Mouse (Mus musculus): ENCODE data around the gene Trim42. TPM values are rescaled to one million over a fixed set of nuclear protein-coding genes. Genes with fewer than 3 reads are reported as not detected.

Gene Trim42
- polyA plus RNA-seq, 1 experiment from 2014 or later = not detected

GRCm38 (mm10) chr9:97311614-97312013 lies 58.1 kb downstream of the Trim42 start:
- no peak for ATAC-seq
- Histone ChIP-seq H3K4me1 (replicated peaks; ENCODE audit: control insufficient read depth, insufficient read depth, low read length) (no peaks in the 10 kb centered on the region), H3K27me3 (replicated peaks; ENCODE audit: control insufficient read depth, insufficient read depth, low read length) (no peaks in the 10 kb centered on the region), H3K4me3 (replicated peaks; ENCODE audit: low read length) (no peak overlapping the region), H3K4me2 (ENCODE audit: low read length) (no peak overlapping the region), H3K9me3 (ENCODE audit: control insufficient read depth, low read length) (no peaks in the 10 kb centered on the region), H3K36me3 (ENCODE audit: control insufficient read depth, insufficient read depth) (no peaks in the 10 kb centered on the region), H3K27ac (ENCODE audit: low read length) (no peak overlapping the region), H3K9ac (replicated peaks; ENCODE audit: low read depth, low read length) (no peak overlapping the region)
- 83% methylated on average over 7 of the region's 7 CpGs for WGBS

- H3K27me3 ChIP-seq (replicated peaks; ENCODE audit: control insufficient read depth, insufficient read depth, low read length) = no peaks in the 10 kb centered on the region
- no peak overlapping the region for H3K4me2 ChIP-seq (ENCODE audit: low read length)
- no peaks in the 10 kb centered on the region for H3K9me3 ChIP-seq (ENCODE audit: control insufficient read depth, low read length)
- no peak overlapping the region for H3K27ac ChIP-seq (ENCODE audit: low read length)
- H3K4me3 ChIP-seq (replicated peaks; ENCODE audit: low read length) = no peak overlapping the region
- ATAC-seq = no peak
- H3K36me3 ChIP-seq (ENCODE audit: control insufficient read depth, insufficient read depth) = no peaks in the 10 kb centered on the region
- no peaks in the 10 kb centered on the region for H3K4me1 ChIP-seq (replicated peaks; ENCODE audit: control insufficient read depth, insufficient read depth, low read length)
- 89% methylated on average over 7 of the region's 7 CpGs for WGBS
- H3K9ac ChIP-seq (replicated peaks; ENCODE audit: low read depth, low read length) = no peak overlapping the region
Measured at GRCm38 (mm10) chr9:97309509-97310053, 60.2 kb downstream of the Trim42 start.

GRCm38 (mm10) chr9:97307705-97308485 lies 61.9 kb downstream of the Trim42 start:
- H3K4me1 ChIP-seq (replicated peaks; ENCODE audit: control insufficient read depth, insufficient read depth, low read length) = no peaks in the 10 kb centered on the region
- 56% methylated on average over 6 of the region's 6 CpGs for WGBS
- no peaks in the 10 kb centered on the region for H3K27me3 ChIP-seq (replicated peaks; ENCODE audit: control insufficient read depth, insufficient read depth, low read length)
- H3K27ac ChIP-seq (ENCODE audit: low read length) = no peak overlapping the region
- no peak for ATAC-seq
- H3K9me3 ChIP-seq (ENCODE audit: control insufficient read depth, low read length) = no peaks in the 10 kb centered on the region
- H3K4me3 ChIP-seq (replicated peaks; ENCODE audit: low read length) = no peak overlapping the region
- no peak overlapping the region for H3K9ac ChIP-seq (replicated peaks; ENCODE audit: low read depth, low read length)
- H3K36me3 ChIP-seq (ENCODE audit: control insufficient read depth, insufficient read depth) = no peaks in the 10 kb centered on the region
- no peak overlapping the region for H3K4me2 ChIP-seq (ENCODE audit: low read length)

All from forebrain, embryonic 16.5 days (tissue).